Mouse (Mus musculus): ENCODE measurements around the gene Cd8a. TPM values are rescaled to one million over a fixed set of nuclear protein-coding genes. Genes with fewer than 3 reads are reported as not detected.
A peak's percentile ranks its signal among the peaks of the same experiment; 100 is the strongest.
"Not testable (repeated sequence)": the region's sequence is repeated elsewhere in the genome, so short reads cannot be mapped to it uniquely, and the experiment has no call there.

Gene Cd8a
- total RNA-seq (2021): not detected
- long read RNA-seq, experiment 1: 0 reads
- long read RNA-seq, experiment 2: 0 reads

- Histone ChIP-seq H3K4me3 (no peak within 1 kb of the TSS), H3K27ac (no peak within 1 kb of the TSS)
- TF ChIP-seq CTCF (IDR thresholded peaks at IDR 0.05): no peak
- DNase-seq: no peak
- intact Hi-C loops (cut with DNase I): no loop called here
Measured at GRCm38 (mm10) chr6:71373249-71373775, at the start of gene Cd8a. Cd8a (plus strand) TSS chr6:71373427.

- no peak overlapping the region for H3K27ac ChIP-seq
- intact Hi-C loops (cut with DNase I): no loop called here
- no peak for DNase-seq
- no peak for TF ChIP-seq CTCF (IDR thresholded peaks at IDR 0.05)
- H3K4me3 ChIP-seq: no peak overlapping the region
Measured at GRCm38 (mm10) chr6:71324816-71325215, 48.4 kb upstream of the Cd8a start.

GRCm38 (mm10) chr6:71329881-71330280 is 43.3 kb upstream of the Cd8a start:
- intact Hi-C loops (cut with DNase I): no loop called here
- DNase-seq: no peak
- H3K4me3 ChIP-seq: no peak overlapping the region
- no peak for TF ChIP-seq CTCF (IDR thresholded peaks at IDR 0.05)
- no peak overlapping the region for H3K27ac ChIP-seq

- DNase-seq: no peak
- intact Hi-C loops (cut with DNase I): no loop called here
- TF ChIP-seq CTCF (IDR thresholded peaks at IDR 0.05): no peak
- no peak overlapping the region for H3K27ac ChIP-seq
- H3K4me3 ChIP-seq: no peak overlapping the region
Measured at GRCm38 (mm10) chr6:71330486-71330885, 42.7 kb upstream of the Cd8a start.

- H3K27ac ChIP-seq; DNase-seq; intact Hi-C loops (cut with DNase I); H3K4me3 ChIP-seq: not testable (repeated sequence)
Measured at GRCm38 (mm10) chr6:71331491-71331890, 41.7 kb upstream of the Cd8a start.

GRCm38 (mm10) chr6:71332236-71332965 is 40.8 kb upstream of the Cd8a start:
- intact Hi-C loops (cut with DNase I): no loop called here
- no peak for TF ChIP-seq CTCF (IDR thresholded peaks at IDR 0.05)
- no peak for DNase-seq
- Histone ChIP-seq H3K27ac (no peak overlapping the region), H3K4me3 (no peak overlapping the region)

- H3K27ac ChIP-seq: no peak overlapping the region
- intact Hi-C loops (cut with DNase I): no loop called here
- no peak for DNase-seq
- no peak overlapping the region for H3K4me3 ChIP-seq
- no peak for TF ChIP-seq CTCF (IDR thresholded peaks at IDR 0.05)
Measured at GRCm38 (mm10) chr6:71333031-71333430, 40.2 kb upstream of the Cd8a start.

GRCm38 (mm10) chr6:71333578-71334273 is 39.5 kb upstream of the Cd8a start:
- TF ChIP-seq CTCF (IDR thresholded peaks at IDR 0.05): no peak
- DNase-seq: no peak
- H3K27ac ChIP-seq: no peak overlapping the region
- intact Hi-C loops (cut with DNase I): no loop called here
- H3K4me3 ChIP-seq: no peak overlapping the region

GRCm38 (mm10) chr6:71337666-71338065 is 35.6 kb upstream of the Cd8a start:
- Histone ChIP-seq H3K4me3 (no peak overlapping the region), H3K27ac (no peak overlapping the region)
- no peak for DNase-seq
- intact Hi-C loops (cut with DNase I): no loop called here
- TF ChIP-seq CTCF (IDR thresholded peaks at IDR 0.05): no peak

GRCm38 (mm10) chr6:71338941-71339340 is 34.3 kb upstream of the Cd8a start:
- no peak for DNase-seq
- no peak overlapping the region for H3K27ac ChIP-seq
- intact Hi-C loops (cut with DNase I): no loop called here
- H3K4me3 ChIP-seq: no peak overlapping the region
- TF ChIP-seq CTCF (IDR thresholded peaks at IDR 0.05): no peak

- no peak overlapping the region for H3K4me3 ChIP-seq
- H3K27ac ChIP-seq: no peak overlapping the region
- no peak for DNase-seq
- intact Hi-C loops (cut with DNase I): no loop called here
- TF ChIP-seq CTCF (IDR thresholded peaks at IDR 0.05): no peak
Measured at GRCm38 (mm10) chr6:71339351-71339750, 33.9 kb upstream of the Cd8a start.

GRCm38 (mm10) chr6:71341179-71341578 is 32.0 kb upstream of the Cd8a start:
- intact Hi-C loops (cut with DNase I): no loop called here
- H3K4me3 ChIP-seq: no peak overlapping the region
- DNase-seq: no peak
- TF ChIP-seq CTCF (IDR thresholded peaks at IDR 0.05): no peak
- no peak overlapping the region for H3K27ac ChIP-seq

GRCm38 (mm10) chr6:71348006-71348405 is 25.2 kb upstream of the Cd8a start:
- H3K27ac ChIP-seq: no peak overlapping the region
- no peak for DNase-seq
- TF ChIP-seq CTCF (IDR thresholded peaks at IDR 0.05): peak; percentile 4; the same call in 1 of the 2 replicates
- intact Hi-C loops (cut with DNase I): no loop called here
- no peak overlapping the region for H3K4me3 ChIP-seq
